Mouse (Mus musculus): ENCODE results near the gene Rxfp4.

DNA sequence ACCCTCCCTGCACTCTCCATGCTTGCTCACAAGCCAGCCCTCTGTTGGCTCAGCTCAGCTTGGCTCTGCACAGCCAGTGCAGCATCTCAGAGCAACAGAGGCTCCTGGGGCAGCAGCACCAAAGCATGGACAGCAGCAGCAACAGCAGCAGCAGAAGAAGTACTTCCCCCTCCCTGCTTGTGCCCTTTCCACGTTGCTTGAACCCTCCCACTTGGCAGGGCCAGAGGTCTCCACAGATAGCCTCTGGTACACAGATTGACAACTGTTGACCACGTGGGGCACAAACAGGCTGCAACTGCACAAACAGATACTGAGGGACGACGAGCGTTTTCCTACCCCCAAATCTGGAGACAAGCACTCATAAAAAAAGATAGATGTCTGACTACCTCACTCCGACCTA is 6.9 kb upstream of the Rxfp4 start:
- TF ChIP-seq CTCF (IDR thresholded peaks at IDR 0.05; ENCODE audit: borderline replicate concordance, insufficient read depth, low read length) = no peak
- no peak for TF ChIP-seq POLR2A (IDR thresholded peaks at IDR 0.05; ENCODE audit: low read depth, low read length)

Data from embryonic fibroblast, embryonic 13.5 days (primary cell).